Mouse (Mus musculus) lung, postnatal 0 days (tissue): ENCODE measurements around the gene Coq10a.

ENCODE experiments used
- CTCF ChIP-seq: IDR thresholded peaks from 2 replicates; pipeline ENCODE4 v1.5.1; 2016; ENCODE audit warnings: antibody characterized with exemption, mild to moderate bottlenecking
- EP300 ChIP-seq: IDR thresholded peaks from 2 replicates; pipeline ENCODE4 v1.6.1; 2016; ENCODE audit warnings: antibody characterized with exemption, mild to moderate bottlenecking, control low read depth

GRCm38 (mm10) chr10:128390366-128390765, 21.6 kb upstream of the Coq10a start:
- TF ChIP-seq CTCF (no peak), EP300 (no peak)
